Mouse (Mus musculus) lung, adult 18-20 months (tissue): ENCODE measurements around the gene Slc38a7.
"Not testable (repeated sequence)": the region's sequence is repeated elsewhere in the genome, so short reads cannot be mapped to it uniquely, and the experiment has no call there.

Experiments
- DNase-seq, 2 experiments: peaks; one replicate each; pipeline ENCODE4 v3.0.0; 2022; ENCODE audit warnings: mixed read lengths in 2 of 2

Gene Slc38a7

GRCm38 (mm10) chr8:95806461-95807191, 46.7 kb downstream of the Slc38a7 start:
- peak; percentile 8 to 16 for DNase-seq

DNA sequence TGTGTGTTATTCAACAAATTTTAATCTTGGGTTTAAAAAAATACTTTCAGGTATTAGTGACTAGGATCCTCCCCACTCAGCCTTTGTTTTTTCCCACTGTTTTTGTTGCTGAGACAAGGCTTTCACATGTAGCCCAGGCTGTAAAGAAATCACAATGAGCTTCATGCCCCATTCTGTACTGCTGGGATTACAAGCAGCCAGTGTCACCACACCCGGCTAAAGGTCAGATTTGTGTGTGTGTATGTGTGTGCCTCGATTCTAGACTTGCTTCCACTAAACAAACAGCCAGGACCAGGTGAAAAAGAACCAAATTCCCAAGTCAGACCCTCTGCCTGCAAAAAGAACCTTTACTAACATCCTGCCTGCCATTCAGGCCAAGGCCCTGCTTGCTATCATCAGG, 47.9 kb downstream of the Slc38a7 start:
- no peak for DNase-seq

DNA sequence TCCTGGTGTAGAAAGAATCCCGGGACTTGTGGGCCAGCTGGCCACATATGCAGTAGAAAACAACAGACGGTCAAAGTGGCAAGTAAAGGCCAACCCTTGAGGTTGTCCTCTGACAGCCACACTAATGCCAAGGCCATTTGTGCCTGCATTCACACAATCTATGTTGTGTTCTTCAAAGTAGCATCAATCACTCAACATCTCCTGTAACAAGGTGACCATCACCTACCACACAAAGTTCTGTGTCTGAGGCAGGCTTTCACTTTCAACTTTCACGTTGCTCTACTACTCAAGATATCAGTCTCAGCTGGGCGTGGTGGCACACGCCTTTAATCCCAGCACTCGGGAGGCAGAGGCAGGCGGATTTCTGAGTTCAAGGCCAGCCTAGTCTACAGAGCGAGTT, 51.1 kb downstream of the Slc38a7 start:
- DNase-seq: no peak

DNA sequence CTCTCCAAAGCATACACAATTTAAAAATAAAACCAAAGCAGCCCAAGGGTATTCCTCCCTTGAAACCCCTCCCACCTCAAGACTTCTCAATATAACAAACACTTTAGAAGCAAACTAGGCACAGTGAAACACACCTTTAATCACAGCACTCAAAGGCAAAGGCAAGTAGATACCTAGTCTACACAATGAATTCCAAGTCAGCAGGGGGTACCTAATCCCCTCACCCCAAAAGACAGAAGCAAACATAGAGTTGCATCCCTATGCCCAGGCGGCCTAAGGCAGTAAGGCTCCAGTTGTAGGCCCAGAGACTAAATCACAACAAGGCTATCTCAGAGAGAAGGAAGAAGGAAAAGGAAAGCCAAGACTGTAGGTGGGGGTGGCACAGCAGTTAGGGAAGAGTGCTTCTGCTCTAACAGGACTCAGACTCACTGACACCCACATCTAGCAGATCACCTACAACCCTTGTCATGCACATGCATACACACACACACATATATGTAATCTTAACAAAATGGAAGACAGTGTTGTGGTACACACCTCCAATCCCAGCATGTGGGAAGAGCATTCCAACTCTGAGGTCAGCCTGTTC, 51.8 kb downstream of the Slc38a7 start:
- DNase-seq: no peak

DNA sequence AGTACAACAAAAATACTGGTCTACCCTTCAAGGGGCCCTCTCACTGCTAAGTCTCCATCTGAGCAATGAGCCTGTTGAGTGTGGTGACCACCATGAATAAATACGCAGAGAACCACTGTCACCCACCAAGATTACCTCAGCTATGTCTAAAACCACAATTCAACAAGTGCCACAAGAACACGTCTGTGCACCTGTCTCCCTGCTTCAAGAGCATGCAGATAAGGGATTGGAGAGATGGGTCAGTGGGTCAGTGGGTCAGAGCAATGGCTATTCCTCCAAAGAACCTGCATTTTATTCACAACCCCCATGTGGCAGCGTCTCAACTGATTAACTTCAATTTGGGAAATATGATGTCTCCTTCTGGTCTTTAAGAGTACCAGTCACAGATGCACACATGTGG, 53.0 kb downstream of the Slc38a7 start:
- DNase-seq: no peak

- DNase-seq: no peak
Observed at GRCm38 (mm10) chr8:95799891-95800290, 53.4 kb downstream of the Slc38a7 start.

DNA sequence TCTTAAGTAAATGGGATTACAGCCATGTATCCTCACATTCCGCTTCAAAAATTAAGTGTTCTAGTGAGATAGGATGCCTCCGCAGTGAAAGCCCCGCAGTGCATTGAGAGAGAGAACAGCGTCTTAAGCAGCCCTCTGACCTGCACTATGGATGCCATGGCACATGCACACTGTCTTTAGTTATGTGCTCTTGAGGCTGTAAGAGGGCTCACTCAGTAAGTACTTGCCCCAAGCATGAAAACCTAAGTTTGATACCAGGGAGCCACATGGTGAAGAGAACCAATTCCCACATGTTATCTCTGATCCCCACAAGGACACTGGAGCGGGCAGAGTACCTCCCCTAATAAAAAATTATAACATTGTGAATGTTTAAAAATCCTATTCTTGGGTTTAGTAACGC, 54.2 kb downstream of the Slc38a7 start:
- DNase-seq: no peak

- not testable (repeated sequence) for DNase-seq
Observed at GRCm38 (mm10) chr8:95795333-95796061, 57.8 kb downstream of the Slc38a7 start.
